Mouse (Mus musculus): ENCODE data around the gene Olig2.
A peak's percentile ranks its signal among the peaks of the same experiment; 100 is the strongest.
"Not testable (repeated sequence)": the region's sequence is repeated elsewhere in the genome, so short reads cannot be mapped to it uniquely, and the experiment has no call there.

Olig2 gene

GRCm38 (mm10) chr16:91226883-91227759, 1.9 kb downstream of the Olig2 start:
- no peak for DNase-seq

DNA sequence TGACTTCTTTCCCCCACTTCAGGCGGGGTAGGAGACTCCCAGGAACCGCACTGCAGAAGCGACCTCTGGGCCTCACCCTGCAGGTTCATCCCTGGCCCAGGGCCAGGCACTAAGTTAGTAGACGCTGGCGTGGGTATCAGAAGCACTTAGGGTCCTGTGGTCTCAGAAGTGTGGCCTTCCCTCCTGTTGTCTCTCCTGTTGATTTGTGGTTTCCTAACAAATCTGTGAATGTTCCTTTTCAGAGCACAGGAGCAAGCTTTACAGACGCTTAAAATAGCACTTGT, 2.4 kb downstream of the Olig2 start:
- no peak for DNase-seq

GRCm38 (mm10) chr16:91228238-91229071, 3.2 kb downstream of the Olig2 start:
- no peak for DNase-seq

DNA sequence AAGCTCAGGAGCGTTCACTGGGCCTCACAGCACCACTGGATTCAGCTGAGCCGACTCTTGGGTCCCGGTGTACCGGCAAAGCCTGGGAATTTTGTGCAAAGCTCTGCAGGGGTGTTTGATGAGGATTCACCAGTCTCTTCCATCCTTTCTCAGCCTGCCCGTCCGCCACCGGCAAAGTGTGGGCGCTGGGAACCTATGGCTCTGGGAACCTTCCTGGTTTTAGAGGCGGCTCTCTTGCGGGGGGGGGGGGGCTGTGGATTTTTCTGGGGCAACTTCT, 3.8 kb downstream of the Olig2 start:
- no peak for DNase-seq

- no peak for DNase-seq
Measured at GRCm38 (mm10) chr16:91229643-91230042, 4.4 kb downstream of the Olig2 start.

- no peak for DNase-seq
Measured at GRCm38 (mm10) chr16:91231781-91232469, 6.7 kb downstream of the Olig2 start.

DNA sequence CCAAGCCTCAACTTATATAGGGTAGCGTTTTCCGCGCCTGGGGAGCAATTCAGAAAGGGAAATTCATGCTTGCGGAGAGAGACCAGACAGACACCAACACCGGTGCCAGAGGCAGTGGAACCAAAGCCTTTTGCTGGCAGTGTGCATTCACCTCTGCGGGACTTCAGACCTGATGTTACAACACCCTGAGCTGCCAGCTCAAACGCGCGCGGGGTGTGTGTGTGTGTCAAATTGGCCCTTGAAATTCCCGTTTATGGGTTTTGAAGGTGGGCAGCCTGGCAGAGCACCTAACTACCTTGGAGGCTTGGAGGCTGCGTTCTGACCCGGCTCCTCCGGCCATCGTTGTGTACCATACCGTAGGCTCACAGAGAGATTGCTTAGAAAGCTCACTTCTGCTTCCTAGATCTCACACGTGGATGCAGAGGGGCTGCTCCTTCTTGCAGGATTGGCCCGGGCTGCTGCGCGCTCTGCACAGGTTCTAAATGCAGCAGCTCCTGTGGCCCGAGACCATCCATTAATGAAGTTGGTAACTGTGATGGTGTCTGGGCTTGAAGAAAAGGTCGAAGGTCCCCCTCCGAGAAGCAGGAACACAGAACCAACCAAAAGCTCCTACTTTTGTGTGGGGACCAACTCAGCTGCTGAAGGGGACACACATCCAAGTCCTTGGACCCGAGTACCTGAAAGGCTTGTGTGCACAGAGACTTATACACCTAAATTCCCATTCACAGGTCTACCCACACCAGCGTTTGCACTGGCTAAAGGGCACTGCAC, 7.4 kb downstream of the Olig2 start:
- no peak for DNase-seq

- DNase-seq: no peak
Measured at GRCm38 (mm10) chr16:91233241-91233944, 8.1 kb downstream of the Olig2 start.

DNA sequence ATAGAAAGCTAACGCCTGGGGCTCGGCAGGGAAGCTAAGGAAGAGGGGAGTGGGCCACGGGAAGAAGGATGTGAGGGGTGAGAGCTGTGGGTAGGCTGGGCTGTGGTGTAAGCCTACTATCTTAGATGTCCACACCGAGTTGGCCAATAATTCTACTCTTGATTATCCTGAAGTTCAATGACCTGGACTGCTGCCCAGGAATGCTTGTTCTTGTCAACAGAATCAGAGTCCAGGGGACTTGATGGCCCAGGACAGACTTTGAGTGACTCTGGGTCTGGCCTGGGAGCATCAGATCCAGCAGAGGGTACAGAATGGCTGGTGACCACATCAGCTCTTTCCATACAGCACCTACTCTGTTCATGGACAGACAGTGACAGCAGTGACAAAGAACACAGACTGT, 13.8 kb downstream of the Olig2 start:
- no peak for DNase-seq

DNA sequence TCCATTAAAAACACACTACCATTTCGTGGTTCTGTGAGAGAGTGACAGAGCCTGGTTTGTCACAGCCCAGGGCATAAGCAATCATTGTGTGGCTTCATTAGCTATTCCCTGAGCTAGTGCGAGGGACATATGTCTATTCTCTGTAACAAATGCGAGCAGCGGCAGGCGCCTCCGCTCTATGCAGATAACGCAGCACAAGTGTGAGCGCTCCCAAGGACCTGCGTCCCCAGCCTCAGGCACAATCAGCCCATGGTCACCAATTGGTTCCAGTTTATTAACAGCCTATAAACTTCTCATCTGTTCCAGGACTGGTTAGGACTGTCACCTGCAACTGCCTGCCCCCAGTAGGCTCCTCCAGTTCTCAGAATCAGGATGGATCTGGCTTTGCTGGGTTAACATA, 21.0 kb downstream of the Olig2 start:
- no peak for DNase-seq

- not testable (repeated sequence) for DNase-seq
Measured at GRCm38 (mm10) chr16:91255419-91256164, 30.3 kb downstream of the Olig2 start.

DNA sequence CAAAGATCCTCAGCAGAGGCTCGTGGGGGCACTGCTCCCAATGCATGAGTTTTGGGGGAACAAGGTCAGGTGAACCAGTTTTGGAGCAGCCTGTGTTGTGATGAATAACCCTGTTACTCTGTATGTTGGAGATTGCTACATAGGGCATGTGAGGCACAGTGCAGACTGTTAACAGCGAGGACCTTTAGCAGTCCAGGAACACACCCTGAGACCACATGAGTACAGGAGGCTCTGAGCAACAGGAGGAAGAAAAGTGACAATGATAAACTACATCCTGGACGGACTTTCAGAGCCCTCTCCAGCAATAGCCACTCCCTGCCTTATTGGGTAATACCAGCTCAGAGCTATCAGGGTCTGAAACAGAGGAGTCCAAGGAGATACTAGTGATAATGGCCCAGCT, 33.7 kb downstream of the Olig2 start:
- no peak for DNase-seq

DNA sequence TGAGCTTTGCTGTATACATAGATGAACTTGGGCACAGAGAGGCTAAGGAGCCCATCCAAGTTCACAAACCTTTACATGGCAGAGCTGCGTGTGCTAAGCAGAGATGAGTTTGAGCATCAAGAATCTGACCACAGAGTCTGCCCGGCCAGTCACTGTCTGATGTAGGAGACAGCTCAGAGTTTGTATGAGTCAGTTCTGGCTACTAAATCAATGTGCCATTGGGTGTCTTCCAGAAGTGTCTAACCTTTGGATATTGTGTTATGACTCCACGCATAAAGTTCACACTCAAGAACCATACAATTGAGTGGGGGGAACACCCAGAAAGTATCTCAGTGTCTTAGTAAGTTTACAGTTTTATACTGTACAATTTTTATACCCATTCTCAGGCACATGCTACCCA, 35.6 kb downstream of the Olig2 start:
- no peak for DNase-seq

DNA sequence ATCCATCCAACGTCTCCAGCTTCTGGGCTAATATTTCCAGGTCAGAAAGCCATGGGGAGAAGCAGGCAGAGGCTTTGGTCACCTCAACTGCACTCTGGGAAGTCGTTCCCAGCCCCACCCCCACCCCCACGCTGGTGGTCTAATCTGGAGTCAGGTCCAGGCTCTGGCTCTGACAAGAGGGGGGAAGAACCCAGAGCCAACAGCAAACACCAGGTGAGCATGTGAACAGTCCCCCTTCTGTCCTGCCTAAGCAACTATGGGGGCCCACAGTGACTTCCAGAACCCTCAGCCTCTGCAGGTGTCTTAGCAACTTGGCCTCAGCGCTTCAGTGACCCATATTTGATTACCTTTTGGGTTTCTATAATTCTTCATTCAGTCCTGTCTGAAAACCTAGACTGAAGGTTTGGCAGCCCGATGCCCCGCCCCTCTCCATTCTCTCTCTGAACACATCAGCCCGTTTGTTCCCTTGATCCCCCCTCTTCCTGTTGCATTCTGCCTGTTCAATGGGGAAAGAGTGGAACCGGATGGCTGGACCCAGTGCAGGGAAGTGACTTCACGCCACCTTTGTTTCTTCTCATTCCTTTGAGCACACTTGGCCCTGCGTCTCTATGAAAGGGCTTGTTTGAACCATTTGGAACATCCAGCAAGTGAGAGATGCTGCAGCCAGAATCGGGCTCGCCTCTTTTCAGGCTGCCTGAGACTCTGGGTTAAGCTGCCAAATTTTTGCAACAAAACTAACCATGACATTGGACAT, 37.4 kb downstream of the Olig2 start:
- peak; percentile 17 for DNase-seq

DNA sequence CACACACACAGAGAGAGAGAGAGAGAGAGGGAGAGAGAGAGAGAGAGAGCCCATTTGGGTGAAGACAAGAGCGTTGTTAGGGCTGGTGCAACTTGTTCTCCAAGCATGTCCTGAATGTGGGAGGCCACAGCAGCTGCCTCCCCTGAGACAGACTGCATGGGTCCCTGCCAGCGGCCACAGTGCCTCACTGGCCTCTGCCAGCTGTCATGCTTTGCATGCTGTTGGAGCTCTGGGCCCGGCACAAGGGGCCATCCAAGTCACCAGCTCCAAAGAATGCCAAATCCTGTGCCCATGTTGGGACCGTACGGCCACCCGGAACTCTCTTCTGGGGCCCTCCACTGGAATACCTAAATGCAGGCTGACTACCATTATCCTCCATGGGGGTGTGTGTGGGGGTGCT, 40.7 kb downstream of the Olig2 start:
- peak; percentile 56 for DNase-seq

- DNase-seq: no peak
Measured at GRCm38 (mm10) chr16:91268724-91269452, 43.6 kb downstream of the Olig2 start.

- DNase-seq: peak; percentile 69
Measured at GRCm38 (mm10) chr16:91269468-91270211, 44.4 kb downstream of the Olig2 start, which contains the start of gene Olig1. Olig1 (plus strand) TSS chr16:91269772.

- DNase-seq: peak; percentile 37
Measured at GRCm38 (mm10) chr16:91270212-91270971, 45.1 kb downstream of the Olig2 start.

All from right cerebral cortex, postnatal 14 days (tissue).